Mouse (Mus musculus) forebrain, embryonic 14.5 days (tissue): Measurements from ENCODE around the gene Stox2. TPM values are rescaled to one million over a fixed set of nuclear protein-coding genes. Genes with fewer than 3 reads are reported as not detected.

Experiments used
- ATAC-seq: fragments of 200-750 bp; cut with Nextera tagmentation; 2 replicates; pipeline ENCODE4 v1.8.0; 2017; ENCODE audit warnings: mild to moderate bottlenecking, moderate library complexity
- DNase-seq: peaks from one replicate; pipeline ENCODE4 v3.0.0-alpha.2; 2015; ENCODE audit warnings: low spot score
- H3K27ac ChIP-seq: fragments of 300-500 bp; sonication (generic); 2 replicates; pipeline ENCODE4 v1.5.1; 2014; ENCODE audit warnings: low read depth, mild to moderate bottlenecking, control low read depth, low read length, moderate library complexity
- H3K27me3 ChIP-seq: fragments of 300-500 bp; sonication (generic); replicated peaks from 2 replicates; pipeline ENCODE4 v1.6.1; 2014; ENCODE audit warnings: low read length, control low read depth, mixed read lengths; ENCODE audit not compliant: control insufficient read depth, insufficient read depth
- H3K36me3 ChIP-seq: fragments of 300-500 bp; sonication (generic); 2 replicates; pipeline ENCODE4 v1.6.1; 2014; ENCODE audit warnings: low read length, control low read depth; ENCODE audit not compliant: control insufficient read depth, insufficient read depth
- H3K4me1 ChIP-seq: fragments of 300-500 bp; sonication (generic); 2 replicates; pipeline ENCODE4 v1.6.1; 2014; ENCODE audit warnings: antibody characterized with exemption, low read length, control low read depth; ENCODE audit not compliant: control insufficient read depth, insufficient read depth
- H3K4me2 ChIP-seq: fragments of 300-500 bp; sonication (generic); 2 replicates; pipeline ENCODE4 v1.6.1; 2014; ENCODE audit warnings: mild to moderate bottlenecking, control low read depth, low read length
- H3K4me3 ChIP-seq: fragments of 300-500 bp; sonication (generic); 2 replicates; pipeline ENCODE4 v1.5.1; 2014; ENCODE audit warnings: low read depth, low read length, control low read depth
- H3K9ac ChIP-seq: fragments of 300-500 bp; sonication (generic); 2 replicates; pipeline ENCODE4 v1.6.1; 2014; ENCODE audit warnings: mild to moderate bottlenecking, low read length, control low read depth, moderate library complexity
- H3K9me3 ChIP-seq: fragments of 300-500 bp; sonication (generic); replicated peaks from 2 replicates; pipeline ENCODE4 v1.6.1; 2016; ENCODE audit warnings: low read length, control low read depth, mixed read lengths; ENCODE audit not compliant: control insufficient read depth
- WGBS: fragments of 180-500 bp; shearing (Covaris S2); extraction: QIAGEN DNeasy Blood & Tissue Kit; methylation state at CpG from one replicate; pipeline ENCODE4 v1.1.7; 2014; 5-methylcytosine and 5-hydroxymethylcytosine counted together
- polyA plus RNA-seq: library from polyadenylated mRNA; unstranded; fragments of >200 nt; fragmentation: Nextera tagmentation; extraction: Ambion mirVana; gene quantifications from 2 replicates; pipeline ENCODE4 v1.2.1, GENCODE M21; 2014

The Stox2 gene
- polyA plus RNA-seq, 1 experiment from 2014 or later: 33.3 TPM

DNA sequence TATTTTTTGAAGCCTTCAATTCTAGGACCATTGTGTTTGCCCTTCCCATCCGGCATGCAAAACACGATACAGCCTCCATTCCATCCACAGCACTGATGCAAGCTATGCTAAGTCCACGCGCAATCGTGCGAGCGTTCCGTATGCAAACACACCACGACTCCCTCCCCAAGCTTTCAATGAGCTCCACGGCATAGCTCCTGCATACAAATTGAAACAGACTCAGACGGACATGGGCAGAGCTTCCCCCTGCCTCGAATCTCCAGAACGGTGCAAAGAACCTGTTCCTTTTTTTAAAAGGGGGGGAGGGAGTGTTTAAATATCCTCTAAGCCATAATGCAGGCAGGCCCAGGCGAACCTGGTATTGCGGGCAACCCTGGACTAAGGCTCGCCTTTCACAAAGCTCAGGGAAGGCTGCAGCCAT is 159.0 kb downstream of the Stox2 start:
- Histone ChIP-seq H3K9ac (peak overlapping the region; percentile 99), H3K4me3 (peak overlapping the region; percentile 91), H3K9me3 (no peaks in the 10 kb centered on the region), H3K27ac (peak overlapping the region; percentile 99), H3K36me3 (no peaks in the 10 kb centered on the region), H3K27me3 (no peaks in the 10 kb centered on the region), H3K4me2 (peak overlapping the region; percentile 80), H3K4me1 (peaks cover 37% of the 10 kb centered on the region)
- peak; percentile 10; the same call in 1 of the 2 replicates for ATAC-seq
- under 1% methylated on average over 16 of the region's 16 CpGs for whole genome bisulfite sequencing
- peak; percentile 75 for DNase-seq

DNA sequence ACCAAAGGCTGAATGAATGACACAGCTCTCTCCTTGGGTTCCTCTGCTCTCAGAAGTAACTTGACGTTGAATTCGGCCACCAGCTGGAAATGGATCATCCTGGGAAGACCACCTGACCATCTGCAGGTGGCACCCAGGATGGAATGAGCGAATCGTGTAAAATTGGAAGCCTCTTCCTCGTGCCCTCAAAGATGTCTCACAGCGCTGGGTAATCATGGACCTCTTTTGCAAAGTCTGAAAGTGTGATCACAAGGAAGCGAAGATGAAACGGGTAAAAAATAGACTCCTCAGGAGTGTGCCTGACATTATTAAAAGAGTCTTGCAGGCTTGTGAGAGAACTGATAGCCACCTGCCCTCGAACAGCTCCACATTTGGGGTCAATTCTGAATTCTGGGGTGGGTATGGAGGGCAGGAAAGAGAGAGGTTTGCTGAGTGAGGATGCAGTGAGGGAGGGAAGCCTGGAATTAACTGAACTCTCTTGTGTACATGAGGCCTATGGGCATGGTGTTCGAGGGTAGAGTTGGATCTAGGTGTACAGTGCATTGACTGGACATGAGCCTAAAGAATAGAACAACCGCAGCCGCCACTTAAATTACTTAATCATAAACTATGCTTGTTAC is 160.0 kb downstream of the Stox2 start:
- peak overlapping the region; percentile 99 for H3K27ac ChIP-seq
- peak overlapping the region; percentile 80 for H3K4me2 ChIP-seq
- WGBS: 18% methylated on average over 12 of the region's 12 CpGs
- H3K4me3 ChIP-seq: peak overlapping the region; percentile 91
- peaks cover 46% of the 10 kb centered on the region for H3K4me1 ChIP-seq
- H3K9me3 ChIP-seq: no peaks in the 10 kb centered on the region
- no peak for DNase-seq
- H3K36me3 ChIP-seq: no peaks in the 10 kb centered on the region
- no peak for ATAC-seq
- no peaks in the 10 kb centered on the region for H3K27me3 ChIP-seq
- H3K9ac ChIP-seq: peak overlapping the region; percentile 99

DNA sequence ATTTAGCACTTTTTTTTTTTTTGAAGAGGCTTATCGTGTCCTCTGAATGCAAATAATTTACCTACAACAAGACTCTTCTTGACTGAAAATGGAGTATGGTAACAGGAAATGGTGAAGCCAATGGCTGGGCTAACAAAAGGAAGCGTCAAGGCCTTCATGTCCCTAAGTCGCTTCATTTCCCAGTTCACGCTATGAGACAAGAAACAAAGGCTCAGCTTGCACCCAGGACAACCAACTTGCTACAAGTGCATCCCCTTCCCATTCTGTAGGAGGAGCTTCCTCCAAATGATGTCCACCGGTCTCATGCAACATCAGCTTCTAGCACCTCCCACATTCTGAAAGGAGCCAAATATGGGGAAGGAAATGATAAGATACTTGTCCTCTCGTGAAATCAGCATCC is 160.7 kb downstream of the Stox2 start:
- H3K27ac ChIP-seq: peak overlapping the region; percentile 45; the same call in 1 of the 2 replicates
- no peaks in the 10 kb centered on the region for H3K36me3 ChIP-seq
- no peaks in the 10 kb centered on the region for H3K27me3 ChIP-seq
- WGBS: 19% methylated on average over 6 of the region's 6 CpGs
- no peak for ATAC-seq
- DNase-seq: peak; percentile 61
- H3K9me3 ChIP-seq: no peaks in the 10 kb centered on the region
- H3K9ac ChIP-seq: peak overlapping the region; percentile 99
- H3K4me3 ChIP-seq: peak overlapping the region; percentile 91
- peak overlapping the region; percentile 80 for H3K4me2 ChIP-seq
- peaks cover 46% of the 10 kb centered on the region for H3K4me1 ChIP-seq

DNA sequence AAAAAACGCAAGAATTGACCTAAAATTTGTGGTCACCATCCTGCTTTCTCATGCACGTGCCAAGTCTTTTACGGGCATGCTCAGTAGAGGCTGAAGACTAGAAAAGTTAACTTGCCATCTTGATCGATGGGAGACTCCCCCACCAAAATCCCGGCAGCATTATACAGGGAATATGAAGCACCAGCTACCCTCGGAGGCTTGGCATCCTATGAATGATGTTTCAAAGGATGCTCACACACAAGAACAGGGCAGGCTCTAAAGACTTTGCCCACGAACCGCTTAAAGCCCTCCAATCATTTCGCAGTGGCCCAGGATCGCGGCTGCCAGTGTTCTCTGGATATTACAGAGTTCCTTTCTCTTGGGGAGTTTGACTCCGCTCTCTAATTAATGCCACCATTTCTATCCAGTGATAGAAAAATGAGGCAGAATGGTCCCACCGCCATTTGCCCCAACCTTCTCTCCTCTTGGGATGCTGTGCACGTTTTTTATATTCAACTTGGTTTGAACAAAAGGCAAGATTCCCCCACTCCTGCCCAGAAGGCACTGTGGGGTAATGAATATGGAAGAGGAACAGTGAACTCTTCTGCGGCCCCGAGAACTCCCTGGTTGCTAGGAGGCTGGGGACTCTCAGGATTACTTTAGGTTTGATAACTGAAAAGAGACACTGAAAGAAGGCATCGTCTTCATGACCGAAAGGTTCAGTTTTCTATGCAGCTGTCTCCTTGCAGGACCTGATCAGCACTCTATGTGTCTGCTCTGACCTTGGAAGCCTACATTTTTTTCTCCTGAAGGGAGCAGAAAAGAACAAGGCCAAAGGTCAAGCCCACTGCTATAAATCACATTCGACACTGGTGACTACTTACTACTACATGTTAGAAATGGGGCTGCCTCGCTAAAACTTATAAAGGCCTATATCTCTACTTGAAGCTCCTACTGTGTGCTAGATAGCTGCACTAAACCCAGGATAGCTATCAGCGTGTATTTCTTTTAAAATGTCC is 161.5 kb downstream of the Stox2 start:
- H3K27ac ChIP-seq: peak overlapping the region; percentile 72
- WGBS: 11% methylated on average over 21 of the region's 21 CpGs

DNA sequence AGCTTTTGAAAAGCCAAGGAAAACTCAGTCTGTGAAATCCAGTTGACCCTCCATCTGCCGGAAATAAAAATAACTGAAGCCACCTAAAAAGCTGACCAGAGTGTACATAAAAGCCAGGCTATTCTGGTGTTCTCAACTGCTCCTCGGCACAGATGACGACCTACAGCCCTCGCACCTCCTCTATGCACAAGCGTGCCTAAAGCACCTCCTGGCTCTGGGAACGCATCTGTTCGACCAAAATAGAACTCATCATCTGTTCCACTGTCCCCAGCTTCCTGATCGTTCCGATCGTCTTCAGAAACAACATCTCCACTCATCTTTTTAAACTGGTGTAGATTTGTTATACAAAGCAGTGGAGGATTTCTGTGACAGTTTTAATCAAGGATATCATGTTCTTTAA is 166.3 kb downstream of the Stox2 start:
- peaks cover 58% of the 10 kb centered on the region for H3K4me1 ChIP-seq
- no peak overlapping the region for H3K4me2 ChIP-seq

More for the DNA sequence above, 161.5 kb downstream of the Stox2 start:
- peak overlapping the region; percentile 91 for H3K4me3 ChIP-seq
- H3K4me1 ChIP-seq: peaks cover 49% of the 10 kb centered on the region
- no peaks in the 10 kb centered on the region for H3K9me3 ChIP-seq
- no peak for ATAC-seq
- no peaks in the 10 kb centered on the region for H3K27me3 ChIP-seq
- H3K4me2 ChIP-seq: peak overlapping the region; percentile 80
- no peaks in the 10 kb centered on the region for H3K36me3 ChIP-seq
- H3K9ac ChIP-seq: peak overlapping the region; percentile 99
- DNase-seq: peak; percentile 83

DNA sequence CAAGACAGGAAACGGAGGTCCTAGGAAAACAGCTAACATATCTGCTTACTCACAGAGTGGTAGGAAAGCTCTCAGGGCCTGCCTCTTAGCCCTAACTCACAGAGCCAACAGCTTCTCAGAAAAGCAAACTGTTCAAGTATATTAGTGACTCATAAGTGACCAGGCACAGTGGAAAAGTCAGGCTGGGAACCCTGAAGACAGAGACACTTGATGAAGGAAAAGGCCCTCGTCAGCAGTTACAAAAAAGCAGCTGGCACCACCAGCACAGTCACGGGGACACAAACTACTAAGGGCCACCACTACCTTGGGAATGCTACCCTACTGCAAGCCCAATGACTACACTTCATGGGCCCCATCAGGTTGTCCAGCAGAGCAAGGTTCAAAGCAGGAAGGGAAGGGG is 168.0 kb downstream of the Stox2 start:
- no peak overlapping the region for H3K27ac ChIP-seq
- H3K4me3 ChIP-seq: no peak overlapping the region
- H3K27me3 ChIP-seq: no peaks in the 10 kb centered on the region
- peaks cover 50% of the 10 kb centered on the region for H3K4me1 ChIP-seq
- H3K9me3 ChIP-seq: no peaks in the 10 kb centered on the region
- no peaks in the 10 kb centered on the region for H3K36me3 ChIP-seq
- DNase-seq (no peak), ATAC-seq (no peak)
- H3K9ac ChIP-seq: no peak overlapping the region
- WGBS: 70% methylated on average over 3 of the region's 3 CpGs
- H3K4me2 ChIP-seq: no peak overlapping the region

More for the DNA sequence above, 166.3 kb downstream of the Stox2 start:
- Histone ChIP-seq H3K36me3 (no peaks in the 10 kb centered on the region), H3K9ac (no peak overlapping the region), H3K4me3 (no peak overlapping the region), H3K27ac (no peak overlapping the region), H3K9me3 (no peaks in the 10 kb centered on the region), H3K27me3 (no peaks in the 10 kb centered on the region)
- WGBS: 59% methylated on average over 10 of the region's 10 CpGs
- ATAC-seq: no peak
- no peak for DNase-seq

DNA sequence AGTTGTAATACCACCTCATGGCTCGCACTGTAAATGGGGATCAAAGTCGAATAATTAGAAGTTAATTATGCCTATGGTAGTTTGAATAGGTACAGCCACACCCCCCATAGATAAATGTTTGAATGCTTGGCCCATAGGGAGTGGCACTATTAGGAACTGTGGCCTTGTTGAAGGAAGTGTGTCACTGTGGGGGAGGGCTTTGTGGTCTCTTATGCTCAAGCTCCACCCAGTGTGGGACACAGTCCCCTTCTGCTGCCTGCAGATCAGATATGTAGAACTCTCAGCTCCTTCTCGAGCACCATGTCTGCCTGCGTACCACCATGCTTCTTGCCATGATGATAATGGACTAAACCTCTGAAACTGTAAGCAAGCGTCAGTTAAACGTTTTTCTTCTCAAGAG is 177.2 kb downstream of the Stox2 start:
- H3K36me3 ChIP-seq: no peaks in the 10 kb centered on the region
- no peak overlapping the region for H3K4me2 ChIP-seq
- ATAC-seq (peak; percentile 13; the same call in 1 of the 2 replicates), DNase-seq (no peak)
- H3K9me3 ChIP-seq: no peaks in the 10 kb centered on the region
- no peaks in the 10 kb centered on the region for H3K27me3 ChIP-seq
- WGBS: 69% methylated on average over 6 of the region's 6 CpGs
- no peak overlapping the region for H3K4me3 ChIP-seq
- peaks cover 32% of the 10 kb centered on the region for H3K4me1 ChIP-seq
- no peak overlapping the region for H3K27ac ChIP-seq
- no peak overlapping the region for H3K9ac ChIP-seq

DNA sequence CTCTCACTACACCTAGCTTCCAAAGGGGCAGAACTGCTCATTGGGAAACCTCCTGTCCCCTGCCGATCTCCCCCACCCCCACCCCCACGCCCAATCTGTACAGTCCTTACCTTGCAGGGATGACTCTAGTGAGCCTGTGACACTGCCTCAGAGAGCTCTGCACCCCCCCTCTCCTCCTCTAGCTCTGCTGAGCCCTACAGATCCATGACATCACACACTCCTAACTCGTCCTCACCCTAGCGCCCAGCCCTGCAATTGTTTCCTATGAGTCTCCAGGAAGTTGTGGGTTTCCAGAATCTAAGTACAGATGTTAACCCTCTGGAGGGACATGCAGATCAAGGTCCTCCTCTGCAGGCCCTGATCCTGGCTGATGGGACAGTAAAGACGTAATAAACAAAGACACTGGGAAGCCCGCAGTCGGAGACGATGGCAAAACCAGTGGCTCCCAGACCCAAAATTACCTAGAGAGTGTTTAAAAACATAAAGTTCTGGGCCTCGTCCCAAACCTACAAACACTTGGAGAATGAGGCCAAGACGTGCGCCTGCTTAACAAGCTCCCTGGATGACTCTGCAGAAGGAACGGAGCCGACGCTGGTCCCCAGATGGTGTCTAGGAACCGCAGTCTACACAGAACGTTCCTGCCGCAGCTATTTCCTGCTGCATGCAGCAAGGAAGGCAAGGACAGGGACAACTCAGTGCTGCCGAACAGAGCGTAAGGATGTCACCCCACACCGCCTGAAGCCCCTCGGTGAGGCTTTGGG is 177.9 kb downstream of the Stox2 start:
- Histone ChIP-seq H3K9ac (no peak overlapping the region), H3K9me3 (no peaks in the 10 kb centered on the region), H3K4me2 (no peak overlapping the region), H3K36me3 (no peaks in the 10 kb centered on the region), H3K4me1 (peaks cover 39% of the 10 kb centered on the region), H3K27ac (no peak overlapping the region), H3K27me3 (no peaks in the 10 kb centered on the region), H3K4me3 (no peak overlapping the region)
- peak; percentile 53 for DNase-seq
- 52% methylated on average over 21 of the region's 21 CpGs for WGBS
- peak; percentile 30; the same call in 1 of the 2 replicates for ATAC-seq
